Mouse (Mus musculus) stomach, embryonic 16.5 days (tissue): ENCODE measurements at regions not wholly inside any gene's neighbourhood (a gene's known extent, or its start where the extent isn't known, plus 50 kb on each side); places are given as distances from the start of the nearest gene placed in this dataset.

Source experiments
- ATAC-seq: fragments of 200-750 bp; cut with Nextera tagmentation; 2 replicates; pipeline ENCODE4 v1.8.0; 2017; ENCODE audit warnings: moderate number of reproducible peaks, moderate TSS enrichment; ENCODE audit not compliant: insufficient read depth, low FRiP score
- H3K27ac ChIP-seq: fragments of 300-500 bp; sonication (generic); 2 replicates; pipeline ENCODE4 v1.5.1; 2014; ENCODE audit warnings: low read length
- H3K27me3 ChIP-seq: fragments of 300-500 bp; sonication (generic); 2 replicates; pipeline ENCODE4 v1.6.1; 2014; ENCODE audit warnings: low read length, control low read depth, mixed read lengths; ENCODE audit not compliant: control insufficient read depth, insufficient read depth
- H3K36me3 ChIP-seq: fragments of 300-500 bp; sonication (generic); 2 replicates; pipeline ENCODE4 v1.6.1; 2014; ENCODE audit warnings: low read length; ENCODE audit not compliant: control insufficient read depth, insufficient read depth
- H3K4me1 ChIP-seq: fragments of 300-500 bp; sonication (generic); 2 replicates; pipeline ENCODE4 v1.6.1; 2014; ENCODE audit warnings: low read length, control low read depth, mixed read lengths; ENCODE audit not compliant: control insufficient read depth, insufficient read depth
- H3K4me2 ChIP-seq: fragments of 300-500 bp; sonication (generic); 2 replicates; pipeline ENCODE4 v1.6.1; 2014; ENCODE audit warnings: low read depth, low read length, mixed read lengths
- H3K4me3 ChIP-seq: fragments of 300-500 bp; sonication (generic); replicated peaks from 2 replicates; pipeline ENCODE4 v1.5.1; 2014; ENCODE audit warnings: mild to moderate bottlenecking, low read length
- H3K9ac ChIP-seq: fragments of 300-500 bp; sonication (generic); 2 replicates; pipeline ENCODE4 v1.6.1; 2014; ENCODE audit warnings: low read length
- H3K9me3 ChIP-seq: fragments of 300-500 bp; sonication (generic); replicated peaks from 2 replicates; pipeline ENCODE4 v1.6.1; 2016; ENCODE audit warnings: low read length, control low read depth; ENCODE audit not compliant: control insufficient read depth
- WGBS: fragments of 180-500 bp; shearing (Covaris S2); extraction: QIAGEN DNeasy Blood & Tissue Kit; methylation state at CpG from one replicate; pipeline ENCODE4 v1.1.7; 2014; 5-methylcytosine and 5-hydroxymethylcytosine counted together

GRCm38 (mm10) chr7:83516295-83516694 lies 68.4 kb upstream of the Tmc3 start:
- H3K36me3 ChIP-seq, result no peaks in the 10 kb centered on the region
- H3K27me3 ChIP-seq, result no peaks in the 10 kb centered on the region
- ATAC-seq, result no peak; the same call in 1 of the 2 replicates
- H3K9ac ChIP-seq, result no peak overlapping the region
- no peak overlapping the region for H3K4me2 ChIP-seq
- H3K27ac ChIP-seq, result peak overlapping the region; percentile 67
- no peaks in the 10 kb centered on the region for H3K9me3 ChIP-seq
- no peaks in the 10 kb centered on the region for H3K4me1 ChIP-seq
- WGBS, result 21% methylated on average over 4 of the region's 4 CpGs
- H3K4me3 ChIP-seq, result no peak overlapping the region

DNA sequence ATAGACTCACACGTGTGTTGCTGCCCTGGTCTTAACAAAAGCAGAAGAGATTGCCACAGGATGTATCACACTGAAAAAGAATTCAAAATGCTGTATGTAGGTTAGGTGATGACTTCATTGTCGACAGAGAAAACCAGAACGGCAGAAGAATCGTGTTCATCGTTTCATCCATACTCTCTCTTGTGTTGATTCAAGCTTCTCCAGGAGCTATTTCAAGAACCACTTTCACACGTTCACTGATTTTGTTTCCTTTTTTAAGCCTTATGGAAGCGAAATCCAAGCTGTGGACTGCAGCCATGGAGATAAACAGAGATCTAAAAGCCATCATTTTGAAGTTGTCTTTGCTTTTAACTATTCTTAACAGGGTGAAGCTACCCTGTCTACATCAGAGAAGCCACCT lies 63.2 kb upstream of the Tmc3 start:
- Histone ChIP-seq H3K27ac (no peak overlapping the region), H3K4me2 (no peak overlapping the region), H3K36me3 (no peaks in the 10 kb centered on the region), H3K27me3 (no peaks in the 10 kb centered on the region), H3K9me3 (no peaks in the 10 kb centered on the region), H3K9ac (no peak overlapping the region), H3K4me1 (no peaks in the 10 kb centered on the region), H3K4me3 (no peak overlapping the region)
- 73% methylated on average over 7 of the region's 7 CpGs for whole genome bisulfite sequencing
- no peak for ATAC-seq
